Mouse (Mus musculus) limb, embryonic 11.5 days (tissue): ENCODE data around the gene Gpr156. TPM values are rescaled to one million over a fixed set of nuclear protein-coding genes. Genes with fewer than 3 reads are reported as not detected.

Experiments
- ATAC-seq: fragments of 200-750 bp; cut with Nextera tagmentation; 2 replicates; pipeline ENCODE4 v1.8.0; 2017; ENCODE audit warnings: low read depth; ENCODE audit not compliant: insufficient number of reproducible peaks, low FRiP score, low TSS enrichment
- DNase-seq: peaks from one replicate; pipeline ENCODE4 v3.0.0-alpha.2; 2015; ENCODE audit warnings: low spot score
- H3K27ac ChIP-seq: fragments of 300-500 bp; sonication (generic); replicated peaks from 2 replicates; pipeline ENCODE4 v1.5.1; 2014; ENCODE audit warnings: low read depth, mild to moderate bottlenecking, low read length
- H3K27me3 ChIP-seq: fragments of 300-500 bp; sonication (generic); 2 replicates; pipeline ENCODE4 v1.6.1; 2014; ENCODE audit warnings: mild to moderate bottlenecking, low read length, mixed read lengths; ENCODE audit not compliant: control insufficient read depth, insufficient read depth
- H3K36me3 ChIP-seq: fragments of 300-500 bp; sonication (generic); 2 replicates; pipeline ENCODE4 v1.6.1; 2014; ENCODE audit warnings: mild to moderate bottlenecking, low read length, moderate library complexity, mixed read lengths; ENCODE audit not compliant: control insufficient read depth, insufficient read depth
- H3K4me1 ChIP-seq: fragments of 300-500 bp; sonication (generic); 2 replicates; pipeline ENCODE4 v1.6.1; 2014; ENCODE audit warnings: low read length, mixed read lengths; ENCODE audit not compliant: control insufficient read depth, insufficient read depth
- H3K4me2 ChIP-seq: fragments of 300-500 bp; sonication (generic); 2 replicates; pipeline ENCODE4 v1.6.1; 2014; ENCODE audit warnings: low read depth, mild to moderate bottlenecking, moderate library complexity; ENCODE audit not compliant: severe bottlenecking
- H3K4me3 ChIP-seq: fragments of 300-500 bp; sonication (generic); 2 replicates; pipeline ENCODE4 v1.5.1; 2014; ENCODE audit warnings: low read depth, low read length
- H3K9ac ChIP-seq: fragments of 300-500 bp; sonication (generic); 2 replicates; pipeline ENCODE4 v1.6.1; 2014; ENCODE audit warnings: mild to moderate bottlenecking, low read length
- H3K9me3 ChIP-seq: fragments of 300-500 bp; sonication (generic); 2 replicates; pipeline ENCODE4 v1.6.1; 2016; ENCODE audit warnings: low read length; ENCODE audit not compliant: control insufficient read depth
- WGBS: fragments of 180-500 bp; shearing (Covaris S2); extraction: QIAGEN DNeasy Blood & Tissue Kit; methylation state at CpG from one replicate; pipeline ENCODE4 v1.1.7; 2014; 5-methylcytosine and 5-hydroxymethylcytosine counted together
- polyA plus RNA-seq: library from polyadenylated mRNA; unstranded; fragments of >200 nt; fragmentation: Nextera tagmentation; extraction: Ambion mirVana; gene quantifications from 2 replicates; pipeline ENCODE4 v1.2.1, GENCODE M21; 2014

Gene Gpr156
- polyA plus RNA-seq, 1 experiment from 2014 or later: 0.80 TPM

DNA sequence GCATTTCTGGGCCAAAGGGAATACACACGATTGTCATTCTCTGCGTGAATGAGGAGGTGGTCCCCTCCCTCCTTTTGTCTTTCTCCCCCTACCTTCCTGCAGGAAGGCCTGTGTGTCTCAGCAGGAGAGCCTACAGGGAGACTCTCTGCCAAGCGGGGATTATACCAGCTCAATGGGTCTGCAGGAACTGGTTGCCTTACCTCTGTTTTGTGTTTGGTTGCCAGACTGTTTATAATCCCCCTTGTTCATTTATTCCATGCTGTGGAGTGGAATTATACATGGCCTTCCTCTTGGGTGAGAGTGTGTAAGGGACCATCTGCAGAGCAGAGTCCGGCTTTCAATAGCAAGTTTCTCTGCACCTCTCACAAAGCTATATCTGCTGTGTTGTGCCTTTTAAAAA lies 10.8 kb downstream of the Gpr156 start:
- H3K9me3 ChIP-seq: no peaks in the 10 kb centered on the region
- H3K27me3 ChIP-seq: no peaks in the 10 kb centered on the region
- H3K36me3 ChIP-seq: no peaks in the 10 kb centered on the region
- H3K4me1 ChIP-seq: no peaks in the 10 kb centered on the region
- 43% methylated on average over 4 of the region's 4 CpGs for WGBS
- no peak overlapping the region for H3K4me3 ChIP-seq
- no peak overlapping the region for H3K27ac ChIP-seq
- no peak for DNase-seq
- no peak overlapping the region for H3K9ac ChIP-seq
- no peak overlapping the region for H3K4me2 ChIP-seq
- ATAC-seq: no peak

DNA sequence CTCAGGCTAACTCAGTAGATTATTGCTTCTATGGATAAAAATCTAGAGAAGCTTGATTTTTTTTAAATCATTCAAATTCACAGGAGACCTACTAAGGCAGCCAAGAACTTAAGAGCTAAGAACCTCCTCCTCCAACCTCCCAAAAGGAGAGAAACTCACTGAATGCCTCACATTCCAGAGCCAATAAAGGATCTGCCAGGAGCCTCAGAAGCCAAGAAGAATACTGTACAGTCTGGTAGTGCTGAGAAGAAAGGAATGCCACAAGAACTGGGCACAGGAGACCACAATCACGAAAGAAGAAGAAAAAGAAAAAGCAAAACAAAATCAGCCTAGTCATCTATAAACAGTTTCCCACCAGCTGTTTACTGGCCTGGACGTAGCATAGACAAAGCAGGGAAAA lies 12.7 kb downstream of the Gpr156 start:
- no peak overlapping the region for H3K27ac ChIP-seq
- ATAC-seq (no peak), DNase-seq (no peak)
- WGBS: 81% methylated on average over 2 of the region's 2 CpGs
- no peaks in the 10 kb centered on the region for H3K27me3 ChIP-seq
- no peaks in the 10 kb centered on the region for H3K36me3 ChIP-seq
- no peaks in the 10 kb centered on the region for H3K9me3 ChIP-seq
- no peak overlapping the region for H3K4me2 ChIP-seq
- no peak overlapping the region for H3K4me3 ChIP-seq
- no peak overlapping the region for H3K9ac ChIP-seq
- H3K4me1 ChIP-seq: no peaks in the 10 kb centered on the region

DNA sequence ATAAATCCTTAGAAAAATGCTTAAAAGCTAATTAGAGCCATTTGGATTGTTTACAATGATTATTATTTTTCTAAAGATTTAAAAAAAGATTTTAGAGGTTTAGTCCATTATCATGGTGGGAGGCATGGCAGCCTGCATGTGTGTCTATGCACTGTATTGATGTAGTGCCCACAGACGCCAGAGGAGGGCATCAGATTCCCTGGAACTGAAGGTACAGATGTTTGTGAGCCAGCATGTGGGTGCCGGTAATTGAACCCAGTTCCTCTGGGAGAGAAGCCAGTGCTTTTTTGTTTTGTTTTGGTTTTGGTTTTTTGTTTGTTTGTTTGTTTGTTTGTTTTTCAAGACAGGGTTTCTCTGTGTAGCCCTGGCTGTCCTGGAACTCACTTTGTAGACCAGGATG lies 13.3 kb downstream of the Gpr156 start:
- DNase-seq (no peak), ATAC-seq (no peak)
- H3K9ac ChIP-seq: no peak overlapping the region
- 92% methylated on average over 2 of the region's 2 CpGs for WGBS
- H3K4me3 ChIP-seq: no peak overlapping the region
- no peak overlapping the region for H3K27ac ChIP-seq
- H3K9me3 ChIP-seq: no peaks in the 10 kb centered on the region
- no peak overlapping the region for H3K4me2 ChIP-seq
- H3K4me1 ChIP-seq: no peaks in the 10 kb centered on the region
- no peaks in the 10 kb centered on the region for H3K36me3 ChIP-seq
- H3K27me3 ChIP-seq: no peaks in the 10 kb centered on the region

DNA sequence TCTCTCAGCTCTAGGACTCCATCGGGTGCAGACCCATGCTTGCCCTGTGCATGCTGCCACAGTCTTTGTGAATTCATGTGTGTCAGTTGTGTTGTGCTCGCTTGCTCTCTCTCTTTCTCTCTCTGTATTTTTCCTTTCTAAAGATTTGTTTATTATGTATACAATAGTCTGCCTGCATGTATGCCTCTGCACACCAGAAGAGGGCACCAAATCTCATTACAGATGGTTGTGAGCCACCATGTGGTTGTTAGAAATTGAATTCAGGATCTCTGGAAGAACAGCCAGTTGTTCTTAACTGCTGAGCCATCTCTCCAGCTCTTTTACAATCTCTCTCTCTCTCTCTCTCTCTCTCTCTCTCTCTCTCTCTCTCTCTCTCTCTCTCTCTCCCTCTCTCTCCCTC lies 18.6 kb downstream of the Gpr156 start:
- Histone ChIP-seq H3K4me3 (no peak overlapping the region), H3K27ac (no peak overlapping the region), H3K9ac (no peak overlapping the region), H3K36me3 (no peaks in the 10 kb centered on the region), H3K4me2 (no peak overlapping the region), H3K9me3 (no peaks in the 10 kb centered on the region), H3K4me1 (0 out of 2 replicates have a peak, but pooled peaks cover 3% of the 10 kb centered on the region), H3K27me3 (no peaks in the 10 kb centered on the region)
- DNase-seq (no peak), ATAC-seq (no peak)
- 93% methylated on average over 2 of the region's 2 CpGs for WGBS

DNA sequence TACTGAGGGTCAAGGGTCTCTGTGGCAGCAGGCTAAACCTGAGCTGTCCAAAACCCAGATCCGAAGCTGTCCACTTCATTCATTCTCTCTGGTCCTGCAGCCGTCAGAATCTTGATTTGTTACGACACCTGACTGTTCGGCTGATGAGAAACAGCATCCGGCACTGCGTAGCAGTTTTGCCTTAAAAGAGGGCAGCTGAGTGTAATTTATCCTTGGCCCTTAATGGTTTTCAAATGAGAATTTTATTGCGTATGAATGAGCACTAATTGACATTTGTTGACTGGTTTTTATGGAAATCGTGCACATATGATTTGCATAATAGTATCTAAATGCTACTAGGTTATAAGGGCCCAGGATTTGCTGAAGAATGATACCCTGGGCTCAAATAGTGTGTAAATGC lies 21.0 kb downstream of the Gpr156 start:
- DNase-seq: no peak
- H3K9me3 ChIP-seq: no peaks in the 10 kb centered on the region
- no peak for ATAC-seq
- no peak overlapping the region for H3K4me2 ChIP-seq
- no peak overlapping the region for H3K4me3 ChIP-seq
- WGBS: 29% methylated on average over 8 of the region's 8 CpGs
- H3K36me3 ChIP-seq: no peaks in the 10 kb centered on the region
- no peak overlapping the region for H3K27ac ChIP-seq
- H3K27me3 ChIP-seq: no peaks in the 10 kb centered on the region
- 0 out of 2 replicates have a peak, but pooled peaks cover 3% of the 10 kb centered on the region for H3K4me1 ChIP-seq
- no peak overlapping the region for H3K9ac ChIP-seq

DNA sequence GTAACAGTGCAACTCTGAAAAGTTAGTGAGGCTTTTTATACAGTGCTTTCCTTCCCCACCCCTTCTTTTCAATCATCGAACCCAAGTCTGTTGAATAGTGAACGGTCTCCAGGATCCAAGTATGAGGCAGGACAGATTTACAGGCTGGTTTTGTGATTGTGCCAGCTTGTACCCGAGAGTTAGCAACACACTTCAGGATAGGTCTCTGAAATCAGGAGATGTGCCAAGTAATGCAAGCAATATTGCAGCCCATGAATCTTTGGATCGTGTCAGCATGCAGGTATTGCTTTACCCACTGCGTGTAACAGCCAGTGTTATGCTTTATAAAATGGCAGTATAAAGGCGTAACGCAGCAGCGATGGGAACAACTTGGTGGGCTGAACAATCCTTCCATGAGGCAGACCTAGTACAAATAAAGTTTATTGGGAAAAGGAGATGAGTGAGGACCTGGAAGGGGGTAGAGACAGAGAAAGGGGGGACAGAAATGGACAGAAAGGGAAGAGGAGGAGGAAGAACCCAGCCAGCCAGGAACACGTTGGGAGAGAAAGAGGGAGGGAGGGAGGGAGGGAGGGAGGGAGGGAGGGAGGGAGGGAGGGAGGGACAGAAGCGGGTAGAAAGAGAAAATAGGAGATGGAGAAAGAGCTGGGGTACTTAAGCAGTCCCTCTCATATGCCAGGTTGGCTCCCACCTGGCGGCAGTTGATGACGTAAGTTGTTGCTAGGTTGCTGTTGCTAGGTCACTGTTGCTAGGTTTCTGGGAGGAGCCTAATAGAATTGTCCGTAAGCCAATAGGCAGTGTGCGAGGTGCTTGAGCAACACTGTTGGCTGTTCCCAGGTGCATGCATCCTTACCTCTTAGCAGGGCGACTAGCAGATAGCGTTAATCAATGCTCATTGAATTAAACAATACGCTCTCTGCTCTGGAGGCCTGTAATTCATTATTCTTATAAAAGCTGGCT lies 22.1 kb downstream of the Gpr156 start:
- Histone ChIP-seq H3K36me3 (no peaks in the 10 kb centered on the region), H3K4me2 (no peak overlapping the region), H3K4me1 (0 out of 2 replicates have a peak, but pooled peaks cover 3% of the 10 kb centered on the region), H3K9me3 (no peaks in the 10 kb centered on the region), H3K27ac (no peak overlapping the region), H3K4me3 (no peak overlapping the region), H3K9ac (no peak overlapping the region), H3K27me3 (no peaks in the 10 kb centered on the region)
- DNase-seq: peak; percentile 70
- peak; percentile 78 for ATAC-seq
- 50% methylated on average over 17 of the region's 17 CpGs for WGBS

DNA sequence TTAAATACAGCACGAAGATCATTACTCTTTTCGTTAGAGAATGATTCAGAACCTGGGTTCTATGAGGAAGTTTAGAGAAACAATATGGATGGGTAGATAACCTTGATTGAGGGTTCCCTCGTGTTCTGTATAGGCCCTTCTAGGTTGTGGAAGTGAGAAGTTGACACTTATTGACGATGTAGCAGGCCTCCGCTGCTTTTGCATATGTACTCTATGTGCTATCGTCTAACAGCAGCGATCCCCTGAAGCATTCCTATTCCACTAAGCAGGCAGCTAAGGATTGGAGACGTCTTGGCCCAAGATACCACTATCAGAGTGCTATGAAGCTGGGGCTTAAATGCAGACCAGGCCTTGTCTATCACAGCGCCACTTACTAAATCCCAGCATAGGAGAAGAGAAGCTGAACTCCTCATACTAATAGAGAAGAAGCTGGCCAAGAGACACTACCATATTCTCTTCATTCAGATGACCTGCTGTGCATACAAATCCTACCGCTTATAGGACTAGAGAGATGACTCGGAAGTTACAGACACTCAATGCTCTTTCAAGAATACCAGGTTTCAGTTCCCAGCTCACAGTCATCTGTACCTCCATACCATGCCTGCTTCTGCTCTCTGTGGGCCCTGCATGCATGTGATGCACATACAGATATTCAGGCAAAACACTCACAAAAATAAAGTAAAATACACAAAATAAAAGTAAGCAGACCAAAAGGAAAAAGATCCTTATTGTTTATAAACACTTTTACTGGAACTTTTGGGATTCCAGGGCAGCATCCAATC lies 23.0 kb downstream of the Gpr156 start:
- WGBS: 71% methylated on average over 11 of the region's 11 CpGs
- Histone ChIP-seq H3K4me1 (0 out of 2 replicates have a peak, but pooled peaks cover 3% of the 10 kb centered on the region), H3K27me3 (no peaks in the 10 kb centered on the region), H3K4me3 (no peak overlapping the region), H3K9me3 (no peaks in the 10 kb centered on the region), H3K27ac (no peak overlapping the region), H3K9ac (no peak overlapping the region), H3K4me2 (no peak overlapping the region), H3K36me3 (no peaks in the 10 kb centered on the region)
- no peak for DNase-seq
- no peak for ATAC-seq

DNA sequence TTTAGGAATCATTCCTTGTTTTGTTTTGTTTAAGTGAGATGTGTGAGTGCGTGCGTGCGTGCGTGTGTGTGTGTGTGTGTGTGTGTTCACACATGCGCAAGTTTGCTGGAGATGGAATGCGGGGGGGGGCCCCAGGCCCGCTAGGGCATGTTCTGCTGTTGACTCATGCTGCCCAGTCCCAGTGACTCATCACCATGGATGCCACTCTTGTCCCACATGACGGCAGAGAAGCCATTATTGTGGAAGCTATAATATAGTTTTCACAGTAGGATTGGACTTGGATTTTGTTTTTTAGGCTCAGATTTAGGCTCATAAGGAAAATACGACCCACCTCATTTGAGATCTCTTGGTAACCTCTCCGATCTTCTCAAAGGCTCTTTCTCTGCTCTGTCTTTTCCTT lies 24.0 kb downstream of the Gpr156 start:
- no peak for ATAC-seq
- 86% methylated on average over 10 of the region's 10 CpGs for WGBS
- DNase-seq: no peak
- Histone ChIP-seq H3K36me3 (no peaks in the 10 kb centered on the region), H3K9ac (no peak overlapping the region), H3K4me3 (no peak overlapping the region), H3K9me3 (no peaks in the 10 kb centered on the region), H3K27me3 (no peaks in the 10 kb centered on the region), H3K4me1 (0 out of 2 replicates have a peak, but pooled peaks cover 3% of the 10 kb centered on the region), H3K27ac (no peak overlapping the region), H3K4me2 (no peak overlapping the region)
